Mouse (Mus musculus) stomach, postnatal 0 days (tissue): ENCODE results near the gene Tpst1. TPM values are rescaled to one million over a fixed set of nuclear protein-coding genes. Genes with fewer than 3 reads are reported as not detected.

ENCODE experiments used
- ATAC-seq: fragments of 200-750 bp; cut with Nextera tagmentation; 2 replicates; pipeline ENCODE4 v1.8.0; 2017; ENCODE audit not compliant: low FRiP score, low TSS enrichment
- DNase-seq: peaks from one replicate; pipeline ENCODE4 v3.0.0-alpha.2; 2016; ENCODE audit warnings: low spot score
- H3K27ac ChIP-seq: fragments of 300-500 bp; sonication (generic); replicated peaks from 2 replicates; pipeline ENCODE4 v1.5.1; 2014; ENCODE audit warnings: mild to moderate bottlenecking, control low read depth
- H3K27me3 ChIP-seq: fragments of 300-500 bp; sonication (generic); 2 replicates; pipeline ENCODE4 v1.6.1; 2014; ENCODE audit warnings: low read length; ENCODE audit not compliant: control insufficient read depth, insufficient read depth
- H3K36me3 ChIP-seq: fragments of 300-500 bp; sonication (generic); 2 replicates; pipeline ENCODE4 v1.6.1; 2014; ENCODE audit warnings: low read length, mixed read lengths; ENCODE audit not compliant: control insufficient read depth, insufficient read depth
- H3K4me1 ChIP-seq: fragments of 300-500 bp; sonication (generic); replicated peaks from 2 replicates; pipeline ENCODE4 v1.6.1; 2014; ENCODE audit warnings: antibody characterized with exemption; ENCODE audit not compliant: control insufficient read depth, insufficient read depth
- H3K4me2 ChIP-seq: fragments of 300-500 bp; sonication (generic); replicated peaks from 2 replicates; pipeline ENCODE4 v1.6.1; 2014; ENCODE audit warnings: low read depth, mild to moderate bottlenecking, control low read depth, moderate library complexity
- H3K4me3 ChIP-seq: fragments of 300-500 bp; sonication (generic); 2 replicates; pipeline ENCODE4 v1.5.1; 2014; ENCODE audit warnings: low read depth, low read length, control low read depth
- H3K9ac ChIP-seq: fragments of 300-500 bp; sonication (generic); 2 replicates; pipeline ENCODE4 v1.6.1; 2014; ENCODE audit warnings: mild to moderate bottlenecking, low read length, control low read depth, mixed read lengths
- H3K9me3 ChIP-seq: fragments of 300-500 bp; sonication (generic); 2 replicates; pipeline ENCODE4 v1.6.1; 2016; ENCODE audit warnings: low read length; ENCODE audit not compliant: control insufficient read depth
- CTCF ChIP-seq: IDR thresholded peaks from 2 replicates; pipeline ENCODE4 v1.5.1; 2016; ENCODE audit warnings: antibody characterized with exemption, low read depth, mild to moderate bottlenecking, moderate library complexity
- EP300 ChIP-seq: optimal IDR thresholded peaks from 2 replicates; pipeline ENCODE3; 2016; ENCODE audit warnings: antibody characterized with exemption
- WGBS: fragments of 180-500 bp; shearing (Covaris S2); extraction: QIAGEN DNeasy Blood & Tissue Kit; methylation state at CpG from one replicate; pipeline ENCODE4 v1.1.7; 2014; 5-methylcytosine and 5-hydroxymethylcytosine counted together
- polyA plus RNA-seq: library from polyadenylated mRNA; unstranded; fragments of >200 nt; fragmentation: Nextera tagmentation; extraction: Ambion mirVana; gene quantifications from 2 replicates; pipeline ENCODE4 v1.2.1, GENCODE M21; 2015

The Tpst1 gene
- polyA plus RNA-seq, 1 experiment from 2014 or later = 44.5 TPM

DNA sequence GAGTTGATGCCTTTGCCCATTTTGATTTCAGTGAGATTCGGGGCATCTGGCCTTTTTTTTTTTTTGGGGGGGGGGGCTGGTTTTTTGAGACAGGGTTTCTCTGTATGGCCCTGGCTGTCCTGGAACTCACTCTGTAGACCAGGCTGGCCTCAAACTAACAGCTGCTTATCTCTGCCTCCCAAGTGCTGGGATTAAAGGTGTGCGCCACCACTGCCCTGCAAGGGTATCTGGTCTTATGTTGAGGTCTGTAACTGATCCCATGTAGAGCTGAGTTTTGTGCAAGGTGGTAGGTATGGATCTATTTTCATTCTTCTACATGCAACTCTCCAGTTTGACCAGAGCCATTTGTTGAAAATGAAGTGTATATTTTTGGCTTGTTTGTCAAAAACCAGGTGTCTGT is 16.8 kb upstream of the Tpst1 start:
- no peak overlapping the region for H3K4me3 ChIP-seq
- ATAC-seq (no peak), DNase-seq (no peak)
- H3K27me3 ChIP-seq = no peaks in the 10 kb centered on the region
- H3K9me3 ChIP-seq = no peaks in the 10 kb centered on the region
- no peaks in the 10 kb centered on the region for H3K36me3 ChIP-seq
- 84% methylated on average over 2 of the region's 2 CpGs for WGBS
- H3K4me2 ChIP-seq = no peak overlapping the region
- no peaks in the 10 kb centered on the region; the same call in 1 of the 2 replicates for H3K4me1 ChIP-seq
- no peak overlapping the region for H3K27ac ChIP-seq
- no peak overlapping the region for H3K9ac ChIP-seq
- TF ChIP-seq CTCF (no peak), EP300 (no peak)

DNA sequence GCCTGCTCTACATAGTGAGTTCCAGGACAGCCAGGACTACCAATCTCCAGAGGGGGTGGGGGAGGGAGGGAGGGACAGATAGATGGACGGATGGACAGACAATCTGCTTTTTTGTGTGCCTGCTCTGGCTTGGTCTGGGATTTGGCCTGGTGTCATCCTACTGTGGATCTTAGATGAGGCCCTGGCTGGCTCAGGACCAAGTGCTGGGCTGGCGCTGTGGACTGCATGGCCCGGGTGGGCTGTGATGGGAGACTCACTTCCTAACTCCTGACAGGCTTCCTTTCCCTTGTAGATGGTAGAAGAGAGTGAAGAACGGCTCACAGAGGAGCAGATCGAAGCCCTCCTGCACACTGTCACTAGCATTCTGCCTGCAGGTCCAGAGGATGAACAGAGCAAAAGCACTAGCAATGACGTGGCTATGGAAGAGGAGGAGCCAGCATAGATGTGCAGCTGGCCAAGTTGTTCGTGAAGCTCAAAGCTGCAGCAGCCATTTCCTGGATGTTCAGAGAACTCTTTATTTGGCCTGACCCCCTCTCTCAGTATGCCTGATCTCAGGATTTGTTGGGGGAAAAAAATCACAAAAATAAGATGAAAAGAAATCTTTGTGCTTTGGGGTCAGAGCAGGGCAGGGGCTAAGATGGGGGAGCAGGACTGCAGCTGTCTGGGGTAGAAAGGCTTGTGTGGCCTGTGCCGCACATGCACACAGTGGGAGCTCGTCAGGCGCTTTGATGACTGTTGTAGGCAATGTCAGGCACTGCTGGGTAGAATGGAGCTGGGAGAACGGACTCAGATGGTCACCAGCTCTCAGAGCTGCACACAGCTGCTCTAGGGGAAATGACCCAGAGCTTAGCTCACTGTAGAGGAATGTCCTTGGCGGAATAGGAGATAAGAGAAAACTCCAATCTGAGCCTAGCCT is 13.5 kb upstream of the Tpst1 start:
- H3K4me3 ChIP-seq = no peak overlapping the region

DNA sequence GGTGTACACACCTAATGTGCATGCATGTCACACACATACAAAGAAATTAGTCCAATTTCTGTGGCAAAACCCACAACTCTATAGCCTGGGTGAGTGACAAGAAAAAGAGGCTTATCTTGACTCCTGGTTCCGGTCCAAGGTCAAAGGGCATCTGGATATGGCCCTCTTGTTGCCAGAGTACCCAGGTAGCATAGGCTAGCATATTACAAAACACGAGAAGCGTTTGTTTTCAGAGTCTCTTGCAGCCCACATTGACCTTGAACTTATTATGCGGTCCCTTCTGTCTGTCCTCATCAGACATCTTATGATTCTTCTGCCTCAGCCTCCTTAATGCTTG is 12.8 kb upstream of the Tpst1 start:
- H3K9ac ChIP-seq = no peak overlapping the region
- no peak overlapping the region for H3K4me3 ChIP-seq
- no peak for TF ChIP-seq CTCF
- DNase-seq = no peak
- no peaks in the 10 kb centered on the region; the same call in 1 of the 2 replicates for H3K4me1 ChIP-seq
- H3K27ac ChIP-seq = no peak overlapping the region; the same call in 1 of the 2 replicates
- H3K4me2 ChIP-seq = no peak overlapping the region
- no peaks in the 10 kb centered on the region for H3K9me3 ChIP-seq
- no peaks in the 10 kb centered on the region for H3K27me3 ChIP-seq
- no peak for ATAC-seq
- 79% methylated on average over 4 of the region's 4 CpGs for WGBS
- H3K36me3 ChIP-seq = no peaks in the 10 kb centered on the region

More for the DNA sequence above, 13.5 kb upstream of the Tpst1 start:
- ATAC-seq (peak; percentile 64), DNase-seq (no peak)
- Histone ChIP-seq H3K4me2 (no peak overlapping the region), H3K9ac (no peak overlapping the region), H3K9me3 (no peaks in the 10 kb centered on the region), H3K36me3 (no peaks in the 10 kb centered on the region), H3K27ac (peak overlapping the region; percentile 78), H3K4me1 (no peaks in the 10 kb centered on the region; the same call in 1 of the 2 replicates), H3K27me3 (no peaks in the 10 kb centered on the region)
- WGBS = 69% methylated on average over 12 of the region's 12 CpGs
- TF ChIP-seq EP300 = no peak
- no peak for TF ChIP-seq CTCF

DNA sequence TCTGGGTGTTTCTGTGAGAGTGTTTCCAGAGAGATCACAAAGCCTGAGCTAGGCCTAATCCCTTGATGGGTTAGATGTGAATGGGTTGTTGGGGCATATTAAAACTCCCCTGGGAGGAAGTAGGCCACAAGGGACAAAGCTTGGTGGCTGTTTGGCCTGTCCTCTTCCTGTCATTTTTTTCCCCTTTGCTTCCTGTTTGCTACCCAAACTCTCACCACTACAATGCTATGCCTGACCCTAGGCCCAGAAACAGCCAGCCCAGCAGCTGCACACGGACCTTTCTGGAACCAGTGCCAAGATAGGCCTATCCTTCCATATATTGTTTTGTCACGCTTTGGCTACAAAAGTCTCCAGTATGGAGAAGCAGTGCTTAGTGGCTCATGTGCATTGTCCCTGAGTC is 11.0 kb upstream of the Tpst1 start:
- 56% methylated on average over 2 of the region's 2 CpGs for WGBS

DNA sequence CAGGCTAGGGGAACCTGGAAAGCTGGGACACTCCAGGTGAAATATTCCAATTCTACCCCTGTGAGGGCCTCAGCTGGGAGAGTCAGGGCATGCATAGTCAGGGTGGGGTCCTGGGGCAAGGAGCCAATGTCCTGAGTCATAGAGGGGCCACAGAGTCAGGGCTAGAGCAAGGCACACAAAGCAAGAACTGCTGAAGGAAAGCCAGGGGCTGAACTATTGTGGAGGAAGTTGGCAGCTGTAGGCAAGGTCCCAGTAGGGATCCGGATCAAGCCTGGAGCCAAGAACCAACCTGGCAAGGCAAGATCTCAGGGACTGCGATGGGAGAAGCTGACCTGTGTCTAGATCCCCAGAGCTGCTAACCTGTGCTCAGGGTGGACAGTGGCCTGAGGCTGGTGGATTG is 9.4 kb upstream of the Tpst1 start:
- Histone ChIP-seq H3K9ac (no peak overlapping the region), H3K4me2 (no peak overlapping the region), H3K9me3 (no peaks in the 10 kb centered on the region), H3K36me3 (no peaks in the 10 kb centered on the region), H3K4me3 (no peak overlapping the region), H3K27me3 (no peaks in the 10 kb centered on the region), H3K4me1 (no peaks in the 10 kb centered on the region; the same call in 1 of the 2 replicates), H3K27ac (peak overlapping the region; percentile 53)
- peak; percentile 71 for ATAC-seq
- 63% methylated on average over 2 of the region's 2 CpGs for WGBS
- TF ChIP-seq CTCF = no peak
- TF ChIP-seq EP300 = no peak
- DNase-seq = peak; percentile 57

More for the DNA sequence above, 11.0 kb upstream of the Tpst1 start:
- no peak overlapping the region for H3K4me3 ChIP-seq
- no peak for TF ChIP-seq EP300
- TF ChIP-seq CTCF = no peak
- H3K36me3 ChIP-seq = no peaks in the 10 kb centered on the region
- H3K27ac ChIP-seq = peak overlapping the region; percentile 45; the same call in 1 of the 2 replicates
- no peaks in the 10 kb centered on the region for H3K27me3 ChIP-seq
- DNase-seq = no peak
- H3K9ac ChIP-seq = no peak overlapping the region
- no peak for ATAC-seq
- no peaks in the 10 kb centered on the region for H3K9me3 ChIP-seq
- no peaks in the 10 kb centered on the region; the same call in 1 of the 2 replicates for H3K4me1 ChIP-seq
- no peak overlapping the region for H3K4me2 ChIP-seq

DNA sequence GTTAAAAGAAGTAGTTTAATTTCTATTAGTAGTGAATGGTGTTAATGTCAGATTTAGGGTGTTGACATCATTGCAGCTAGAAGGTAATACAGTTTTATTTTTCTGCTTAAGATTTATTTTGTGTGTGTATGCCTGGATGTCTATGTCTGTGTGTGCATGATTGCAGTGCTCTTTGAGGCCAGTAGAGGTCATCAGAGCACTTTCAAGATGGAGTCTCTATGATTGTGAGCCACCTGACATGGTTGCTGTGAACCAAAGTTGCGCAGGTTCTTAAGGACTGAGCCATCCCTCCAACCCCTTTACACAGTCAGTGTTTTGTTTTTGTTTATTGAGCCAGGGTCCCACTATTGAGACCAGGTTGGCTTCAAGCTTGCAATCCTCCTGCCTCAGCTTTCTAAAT is 7.5 kb upstream of the Tpst1 start:
- Histone ChIP-seq H3K9me3 (no peaks in the 10 kb centered on the region), H3K9ac (no peak overlapping the region), H3K27ac (no peak overlapping the region), H3K4me2 (no peak overlapping the region), H3K4me1 (no peaks in the 10 kb centered on the region), H3K27me3 (no peaks in the 10 kb centered on the region), H3K36me3 (no peaks in the 10 kb centered on the region), H3K4me3 (no peak overlapping the region)
- ATAC-seq (no peak), DNase-seq (no peak)
- 97% methylated on average over 1 of the region's 1 CpGs for WGBS
- TF ChIP-seq CTCF = peak; percentile 65
- no peak for TF ChIP-seq EP300
